Mouse (Mus musculus): ENCODE measurements around the gene Rab3d.

The Rab3d gene

GRCm38 (mm10) chr9:21938234-21938855, 20.4 kb upstream of the Rab3d start:
- no peak for DNase-seq (ENCODE audit: low read depth, low spot score)

GRCm38 (mm10) chr9:21937711-21938175, 19.8 kb upstream of the Rab3d start:
- no peak for DNase-seq (ENCODE audit: low read depth, low spot score)

- peak; percentile 94 for DNase-seq (ENCODE audit: low read depth, low spot score)
These were observed 18.9 kb upstream of the Rab3d start, which contains the start of gene Plppr2 for GRCm38 (mm10) chr9:21936692-21937570. TSS of gene Plppr2 (plus strand) at chr9:21937033.

- DNase-seq (ENCODE audit: low read depth, low spot score): no peak
These were observed 17.6 kb upstream of the Rab3d start for GRCm38 (mm10) chr9:21935466-21936131.

- no peak for DNase-seq (ENCODE audit: low read depth, low spot score)
These were observed 16.0 kb upstream of the Rab3d start for GRCm38 (mm10) chr9:21934021-21934420.

- no peak for DNase-seq (ENCODE audit: low read depth, low spot score)
These were observed 14.6 kb upstream of the Rab3d start for GRCm38 (mm10) chr9:21932445-21933137.

GRCm38 (mm10) chr9:21932006-21932405, 14.0 kb upstream of the Rab3d start:
- no peak for DNase-seq (ENCODE audit: low read depth, low spot score)

GRCm38 (mm10) chr9:21929208-21929607, 11.2 kb upstream of the Rab3d start:
- no peak for DNase-seq (ENCODE audit: low read depth, low spot score)

GRCm38 (mm10) chr9:21927208-21927753, 9.3 kb upstream of the Rab3d start, which contains the start of the genes Ccdc159 and Tmem205:
TSS of gene Ccdc159 (plus strand) at chr9:21927471.
TSS of gene Tmem205 (minus strand) at chr9:21927556.
- peak; percentile 97 for DNase-seq (ENCODE audit: low read depth, low spot score)

- DNase-seq (ENCODE audit: low read depth, low spot score): no peak
These were observed 8.8 kb upstream of the Rab3d start for GRCm38 (mm10) chr9:21926784-21927183.

- no peak for DNase-seq (ENCODE audit: low read depth, low spot score)
These were observed 8.2 kb upstream of the Rab3d start for GRCm38 (mm10) chr9:21926155-21926554.

- no peak for DNase-seq (ENCODE audit: low read depth, low spot score)
These were observed 7.5 kb upstream of the Rab3d start for GRCm38 (mm10) chr9:21925506-21925905.

- no peak for DNase-seq (ENCODE audit: low read depth, low spot score)
These were observed 7.0 kb upstream of the Rab3d start for GRCm38 (mm10) chr9:21925034-21925433.

GRCm38 (mm10) chr9:21924099-21924493, 6.1 kb upstream of the Rab3d start:
- DNase-seq (ENCODE audit: low read depth, low spot score): no peak

- no peak for DNase-seq (ENCODE audit: low read depth, low spot score)
These were observed 5.6 kb upstream of the Rab3d start for GRCm38 (mm10) chr9:21923490-21924098.

GRCm38 (mm10) chr9:21923036-21923435, 5.0 kb upstream of the Rab3d start:
- no peak for DNase-seq (ENCODE audit: low read depth, low spot score)

- no peak for DNase-seq (ENCODE audit: low read depth, low spot score)
These were observed 846 bp upstream of the Rab3d start for GRCm38 (mm10) chr9:21918692-21919384.

- DNase-seq (ENCODE audit: low read depth, low spot score): no peak
These were observed 428 bp downstream of the Rab3d start for GRCm38 (mm10) chr9:21917493-21918034.

GRCm38 (mm10) chr9:21916851-21917492, 1.0 kb downstream of the Rab3d start:
- DNase-seq (ENCODE audit: low read depth, low spot score): no peak
